Mouse (Mus musculus) cerebellum, adult 11 months (tissue): ENCODE measurements around the gene Asb8.

Experiments
- DNase-seq: peaks from one replicate; pipeline ENCODE4 v3.0.0; 2022

Gene Asb8

DNA sequence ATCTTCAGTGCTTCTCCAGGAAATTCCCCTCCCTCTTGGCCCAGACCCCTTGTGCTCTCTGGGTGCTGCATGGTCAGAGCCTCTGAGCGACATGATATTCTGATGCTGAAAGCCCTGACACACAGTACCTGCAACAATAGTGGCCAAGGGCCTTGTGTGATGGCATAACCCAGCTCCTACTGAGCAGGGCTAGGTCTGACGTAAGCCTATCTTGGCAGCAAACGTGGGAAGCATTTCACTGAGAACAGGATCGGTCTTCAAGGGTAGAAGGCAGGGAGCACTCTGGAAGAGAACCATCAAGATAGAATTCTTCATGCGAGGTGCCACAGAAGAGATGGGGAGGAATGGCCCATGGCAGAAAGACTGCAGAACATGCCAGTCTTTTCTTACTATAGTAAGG, at the start of gene Asb8:
TSS of gene Asb8 (minus strand) at position 101 of the 400 bp plus-strand sequence.
- no peak for DNase-seq

- DNase-seq, result no peak
These were observed 48.7 kb upstream of the Asb8 start for GRCm38 (mm10) chr15:98214130-98214529.

- DNase-seq, result no peak
These were observed 48.0 kb upstream of the Asb8 start for GRCm38 (mm10) chr15:98213336-98213870.

DNA sequence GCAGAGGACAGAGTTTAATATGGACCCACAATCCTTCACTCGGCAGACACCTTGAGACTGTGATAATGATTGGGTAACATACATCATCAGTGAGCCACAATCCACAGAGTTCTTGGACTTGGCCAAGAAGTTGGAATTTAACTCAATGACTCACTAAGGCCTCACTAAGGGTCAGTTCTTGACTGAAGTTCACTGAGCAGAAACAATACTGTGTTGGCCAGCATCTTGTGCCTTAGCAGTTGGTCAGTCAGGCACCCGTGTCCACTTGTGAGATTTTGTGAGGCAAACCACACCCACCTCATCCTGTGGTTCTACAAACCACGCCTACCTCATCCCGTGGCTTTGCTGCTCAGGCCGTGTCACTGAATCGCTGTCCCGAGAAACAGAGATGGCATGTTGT, 44.3 kb upstream of the Asb8 start:
- DNase-seq, result no peak

- DNase-seq, result no peak
These were observed 30.0 kb upstream of the Asb8 start, which contains the start of gene Olfr288 for GRCm38 (mm10) chr15:98195442-98195841. TSS of gene Olfr288 (minus strand) at chr15:98195542.

- no peak for DNase-seq
These were observed 19.0 kb upstream of the Asb8 start for GRCm38 (mm10) chr15:98184456-98184855.

DNA sequence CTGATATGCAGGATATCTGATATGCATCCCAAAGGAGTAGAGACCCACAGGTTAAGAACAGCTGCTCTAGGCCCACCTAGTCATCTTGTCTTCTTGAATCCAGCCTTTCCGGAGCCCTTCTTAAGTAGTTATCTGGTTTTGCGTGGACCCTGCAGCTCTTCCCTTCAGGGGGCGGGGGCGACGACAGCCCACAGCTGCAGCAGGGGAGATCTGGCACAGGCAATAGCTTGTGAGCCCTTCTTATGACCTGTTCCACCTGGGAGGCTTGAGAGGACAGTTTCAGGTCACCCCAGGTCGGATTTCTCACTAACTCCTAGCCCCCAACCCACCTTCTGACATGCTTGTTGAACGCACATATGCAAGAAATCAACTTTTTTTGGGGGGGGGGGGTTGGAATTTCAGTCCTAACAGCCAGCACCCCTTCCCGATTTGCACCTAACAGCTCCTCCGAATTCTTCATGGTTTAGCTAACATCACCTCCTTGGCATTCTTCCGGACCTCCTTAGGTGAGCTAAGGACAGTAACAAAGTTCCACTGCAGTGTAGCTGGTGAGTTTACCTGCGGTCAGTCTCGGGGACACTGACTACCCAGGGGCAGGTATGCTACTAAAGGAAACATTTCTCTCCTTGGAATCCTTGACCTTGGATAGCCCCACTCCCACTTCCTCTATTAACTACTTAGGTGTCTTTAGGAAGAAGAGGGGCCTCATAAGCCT, 16.6 kb upstream of the Asb8 start:
- DNase-seq, result peak; percentile 44

DNA sequence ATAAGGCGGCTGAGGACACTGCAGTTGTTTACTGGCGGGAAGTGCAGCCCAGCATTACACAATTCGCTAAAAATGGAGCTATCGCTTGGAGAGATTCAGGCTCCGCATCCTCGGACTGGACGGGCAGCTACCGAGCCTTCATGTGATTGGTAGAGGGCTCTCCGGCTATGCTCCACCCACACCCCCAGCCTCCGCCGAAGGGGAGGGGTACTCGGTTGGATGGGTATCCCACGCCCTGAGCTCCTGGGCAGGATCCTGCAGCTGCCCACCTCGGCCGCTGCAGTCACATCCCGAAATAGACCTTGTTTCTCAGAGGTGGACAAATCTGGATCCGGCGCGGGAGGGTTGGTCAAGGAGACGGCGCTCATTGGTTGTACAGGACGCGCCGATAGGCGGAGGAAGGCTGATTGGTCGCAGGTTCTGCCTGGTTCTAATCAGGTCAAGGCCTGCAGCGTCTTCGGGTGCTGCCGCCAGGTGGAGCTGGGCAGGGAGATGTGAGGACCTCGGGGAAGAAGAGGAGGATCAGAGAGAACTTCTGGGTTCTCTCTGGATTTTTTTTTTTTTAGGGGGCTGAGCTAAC, 15.8 kb upstream of the Asb8 start:
- peak; percentile 97 for DNase-seq

- no peak for DNase-seq
These were observed 15.2 kb upstream of the Asb8 start for GRCm38 (mm10) chr15:98180567-98181131.

DNA sequence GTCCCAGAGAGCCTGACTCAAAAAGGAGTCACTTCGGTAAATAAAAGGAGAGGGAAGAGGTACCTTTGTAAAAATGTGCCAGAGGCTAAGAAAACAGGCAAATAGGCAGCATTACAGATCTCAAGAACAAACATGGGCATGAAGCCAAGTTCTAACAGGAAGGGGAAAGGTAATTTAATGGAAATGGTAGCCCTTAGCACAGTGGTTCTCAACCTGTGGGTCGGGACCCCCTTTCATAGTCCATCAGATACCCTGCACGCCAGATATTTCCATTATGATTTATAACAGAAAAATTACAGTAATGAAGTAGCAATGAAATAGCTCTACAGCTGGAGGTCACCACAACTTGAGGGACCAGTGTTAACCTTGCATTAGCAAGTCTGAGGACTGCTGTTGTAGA, 11.9 kb upstream of the Asb8 start:
- no peak for DNase-seq

DNA sequence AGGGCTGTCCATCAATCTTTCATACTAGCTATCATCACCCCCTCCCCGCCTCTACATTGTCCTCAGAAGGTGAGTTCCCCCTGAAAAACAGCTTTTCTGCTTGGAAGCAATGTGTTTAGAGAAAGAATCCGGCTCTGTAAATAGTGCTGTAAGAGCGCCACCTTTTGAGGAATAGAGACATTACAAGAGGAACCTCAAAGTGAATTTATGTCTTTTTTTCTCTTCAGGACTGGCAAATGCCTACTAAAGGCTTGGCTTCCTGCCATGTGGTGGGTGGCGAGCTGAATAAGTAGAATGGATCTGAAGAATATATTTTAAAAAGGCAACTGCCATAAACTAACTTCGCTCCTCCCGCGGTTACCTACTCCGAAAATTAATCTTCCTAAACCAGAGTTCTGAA, 8.4 kb upstream of the Asb8 start:
- peak; percentile 44 for DNase-seq

- no peak for DNase-seq
These were observed 6.7 kb upstream of the Asb8 start for GRCm38 (mm10) chr15:98172113-98172512.

DNA sequence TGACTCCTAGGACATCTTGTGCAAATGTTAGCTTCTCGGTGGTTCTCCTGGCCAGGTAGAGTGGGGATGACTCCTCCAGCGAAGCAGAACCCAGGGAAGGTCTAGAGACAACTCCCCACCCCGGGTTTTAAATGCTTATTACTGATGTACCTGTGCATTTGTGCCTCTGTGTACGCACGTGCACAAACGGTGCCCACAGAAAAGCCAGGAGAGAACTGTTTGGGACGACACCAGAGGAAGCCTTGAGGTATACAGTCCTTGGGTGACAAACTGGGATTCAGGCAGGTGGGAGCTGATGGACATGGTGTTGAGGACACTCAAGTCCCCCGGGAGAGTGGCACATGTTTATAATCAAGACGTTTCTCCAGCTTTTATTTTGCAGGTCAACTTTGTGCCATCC, 5.5 kb upstream of the Asb8 start:
- DNase-seq, result no peak

GRCm38 (mm10) chr15:98170365-98170764, 4.9 kb upstream of the Asb8 start:
- no peak for DNase-seq

DNA sequence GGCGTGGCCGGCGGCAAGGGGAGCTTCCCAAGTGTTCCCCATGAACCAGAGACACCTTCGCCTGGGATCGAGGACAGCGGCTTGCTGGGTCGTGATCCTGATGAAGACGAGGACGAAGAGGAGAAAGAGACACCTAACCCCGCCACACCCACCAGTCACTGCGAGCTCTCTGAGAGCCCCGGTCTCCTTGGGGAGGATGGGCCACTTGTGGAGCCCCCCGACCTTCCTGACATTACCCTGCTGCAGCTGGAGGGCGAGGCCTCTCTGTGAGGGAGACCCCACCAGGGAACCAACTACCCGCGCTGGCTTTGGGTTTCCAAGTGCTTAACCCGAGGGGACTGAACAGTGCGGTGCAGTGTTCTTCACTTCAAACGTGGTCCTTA, 3.2 kb upstream of the Asb8 start:
- no peak for DNase-seq

DNA sequence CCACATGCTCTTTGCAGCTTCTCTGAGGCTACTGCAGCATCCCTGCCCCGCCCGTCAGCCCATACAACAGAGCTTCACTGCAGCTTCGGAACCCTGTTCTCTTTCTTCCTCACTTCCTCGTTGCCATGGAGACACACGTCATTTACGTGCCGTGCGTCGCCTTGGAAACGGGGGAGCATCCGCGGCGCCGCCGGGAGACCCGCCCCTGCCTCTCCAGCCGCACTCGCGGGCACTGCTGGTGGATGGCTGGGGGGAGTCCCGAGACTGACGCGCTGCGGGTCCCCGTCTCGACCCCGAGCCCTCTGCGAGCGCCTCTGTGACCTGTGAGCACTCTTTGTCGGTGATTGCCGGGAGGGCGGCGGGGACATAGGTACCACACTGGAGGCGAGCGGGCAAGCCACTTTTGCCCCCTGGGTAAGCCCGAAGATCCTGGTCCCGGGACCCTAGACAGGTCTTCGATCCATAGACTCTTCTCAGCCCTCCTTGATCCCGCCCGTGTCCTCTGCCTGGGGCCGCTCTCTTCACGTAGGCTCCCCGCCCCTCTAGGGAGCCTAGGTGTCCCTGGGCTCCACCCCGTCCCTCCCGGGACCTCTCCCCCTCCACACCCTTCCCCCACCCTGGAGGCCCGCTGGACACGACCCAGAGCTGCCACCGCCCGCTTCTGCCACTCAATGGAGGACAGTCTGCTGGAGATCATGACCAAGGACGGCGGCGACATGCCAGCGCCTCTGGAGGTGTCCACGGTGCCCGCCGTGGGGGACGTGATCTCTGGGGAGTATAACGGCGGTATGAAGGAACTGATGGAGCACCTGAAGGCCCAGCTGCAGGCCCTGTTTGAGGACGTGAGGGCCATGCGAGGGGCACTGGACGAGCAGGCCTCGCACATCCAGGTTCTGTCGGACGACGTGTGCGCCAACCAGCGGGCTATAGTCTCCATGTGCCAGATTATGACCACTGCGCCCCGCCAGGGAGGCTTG, 2.5 kb upstream of the Asb8 start:
- peak; percentile 88 for DNase-seq

DNA sequence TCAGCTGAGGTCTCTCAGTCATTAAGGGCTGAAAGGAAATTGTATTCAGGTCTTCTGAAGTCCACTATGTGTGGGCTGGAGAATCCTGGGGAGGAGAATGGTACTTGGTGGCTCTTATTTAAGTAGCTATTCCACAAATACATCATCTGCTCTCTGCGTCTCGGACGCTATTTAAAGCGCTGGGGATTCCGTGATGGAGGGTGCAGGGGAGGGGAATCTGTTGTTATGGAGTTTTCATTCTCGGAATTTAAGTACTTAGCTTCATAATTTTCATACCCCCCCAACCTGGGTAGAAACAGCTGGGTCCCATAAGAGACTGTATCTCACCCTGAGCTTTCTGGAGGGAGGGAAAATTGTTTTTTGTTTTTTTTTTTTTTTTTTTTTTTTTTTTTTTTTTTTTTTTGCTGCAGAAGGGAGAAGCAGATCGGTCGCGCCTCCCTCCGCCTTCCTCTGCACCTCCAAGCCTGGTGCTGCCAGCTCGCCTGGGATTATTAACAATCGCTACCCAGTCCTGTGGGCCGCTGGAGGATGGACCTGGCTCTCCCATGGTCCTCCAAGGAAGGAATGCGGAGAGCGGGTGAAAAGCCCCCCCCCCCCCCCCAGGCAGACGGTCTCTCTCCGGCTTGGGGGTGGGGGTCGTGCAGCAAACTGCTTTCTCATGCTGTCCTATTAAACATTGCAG, 1.7 kb upstream of the Asb8 start, which contains the start of gene Ccdc184:
TSS of gene Ccdc184 (plus strand) at position 196 of the 682 bp plus-strand sequence.
- no peak for DNase-seq

GRCm38 (mm10) chr15:98162561-98162960, 2.9 kb downstream of the Asb8 start:
- DNase-seq, result no peak

DNA sequence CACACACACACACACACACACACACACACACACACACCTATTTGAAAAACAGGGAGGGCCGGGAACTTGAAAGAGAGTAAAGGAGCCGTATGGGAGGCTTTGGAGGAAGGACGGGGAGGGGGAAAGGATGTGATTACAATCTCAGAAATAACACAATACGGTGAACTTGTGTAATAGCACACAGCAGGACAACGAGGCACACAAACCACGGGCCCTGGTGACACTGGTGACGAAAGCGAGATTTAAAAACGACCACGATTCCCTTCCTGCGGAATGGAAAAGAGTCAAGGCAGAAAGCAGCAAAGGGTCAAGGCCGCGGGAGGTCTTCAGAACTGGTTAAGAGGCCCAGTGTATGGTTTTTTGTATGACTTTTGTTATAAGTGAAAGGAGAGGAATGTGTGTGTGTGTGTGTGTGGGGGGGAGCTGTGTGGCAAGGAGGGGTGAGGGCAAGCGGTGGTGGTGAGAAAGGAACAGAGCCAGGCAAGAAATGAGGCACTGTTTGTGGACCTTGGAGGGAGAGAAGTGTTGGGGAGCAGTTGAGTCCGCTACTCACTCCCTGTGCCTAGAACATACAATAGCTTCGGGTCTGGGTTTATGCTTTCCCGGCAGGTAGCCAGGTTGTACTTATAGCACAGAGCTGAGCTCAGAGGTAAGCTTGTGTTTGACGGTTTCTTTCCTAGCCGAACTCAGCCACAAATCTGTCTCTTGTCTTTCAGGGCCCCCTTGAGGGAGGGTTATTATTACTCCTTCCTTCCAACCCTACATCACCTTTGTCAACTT, 4.2 kb downstream of the Asb8 start:
- DNase-seq, result no peak

GRCm38 (mm10) chr15:98157253-98157652, 8.2 kb downstream of the Asb8 start:
- DNase-seq, result no peak

- DNase-seq, result no peak
These were observed 9.5 kb downstream of the Asb8 start for GRCm38 (mm10) chr15:98155944-98156343.
